Mouse (Mus musculus): Measurements from ENCODE around the gene Sorl1. TPM values are rescaled to one million over a fixed set of nuclear protein-coding genes. Genes with fewer than 3 reads are reported as not detected.

Sorl1 gene
- total and polyA plus RNA-seq, 2 experiments from 2014 or later = 1.1 to 12.9 TPM

- Histone ChIP-seq H3K4me2 (ENCODE audit: low read depth, low read length) (no peak overlapping the region), H3K4me3 (ENCODE audit: low read depth, low read length) (no peak overlapping the region), H3K27me3 (ENCODE audit: control insufficient read depth, insufficient read depth, low read length) (no peaks in the 10 kb centered on the region), H3K9me3 (replicated peaks; ENCODE audit: control insufficient read depth, low read length) (no peaks in the 10 kb centered on the region), H3K4me1 (ENCODE audit: control insufficient read depth, insufficient read depth) (no peaks in the 10 kb centered on the region), H3K36me3 (replicated peaks; ENCODE audit: control insufficient read depth, insufficient read depth, low read length) (no peaks in the 10 kb centered on the region), H3K27ac (ENCODE audit: low read depth) (no peak overlapping the region), H3K9ac (replicated peaks; ENCODE audit: low read depth, low read length) (no peak overlapping the region)
- no peak for TF ChIP-seq CTCF (IDR thresholded peaks at IDR 0.05; ENCODE audit: low read depth)
- no peak for TF ChIP-seq EP300 (IDR thresholded peaks at IDR 0.05; ENCODE audit: low read depth)
- 76% methylated on average over 18 of the region's 18 CpGs for WGBS
- ATAC-seq (ENCODE audit: insufficient read depth, low read depth) = no peak
- DNase-seq (ENCODE audit: low spot score) = no peak
Observed at GRCm38 (mm10) chr9:42039000-42039992, 84.8 kb downstream of the Sorl1 start.

- Histone ChIP-seq H3K36me3 (replicated peaks; ENCODE audit: control insufficient read depth, insufficient read depth, low read length) (no peaks in the 10 kb centered on the region), H3K27me3 (ENCODE audit: control insufficient read depth, insufficient read depth, low read length) (no peaks in the 10 kb centered on the region), H3K4me2 (ENCODE audit: low read depth, low read length) (no peak overlapping the region), H3K9me3 (replicated peaks; ENCODE audit: control insufficient read depth, low read length) (no peaks in the 10 kb centered on the region), H3K9ac (replicated peaks; ENCODE audit: low read depth, low read length) (no peak overlapping the region), H3K4me1 (ENCODE audit: control insufficient read depth, insufficient read depth) (no peaks in the 10 kb centered on the region), H3K27ac (ENCODE audit: low read depth) (no peak overlapping the region), H3K4me3 (ENCODE audit: low read depth, low read length) (no peak overlapping the region)
- WGBS = 90% methylated on average over 11 of the region's 11 CpGs
- ATAC-seq (ENCODE audit: insufficient read depth, low read depth) (no peak), DNase-seq (ENCODE audit: low spot score) (no peak)
- TF ChIP-seq CTCF (IDR thresholded peaks at IDR 0.05; ENCODE audit: low read depth) = no peak
- no peak for TF ChIP-seq EP300 (IDR thresholded peaks at IDR 0.05; ENCODE audit: low read depth)
Observed at GRCm38 (mm10) chr9:42036885-42037284, 87.2 kb downstream of the Sorl1 start.

- DNase-seq (ENCODE audit: low spot score) = no peak
- TF ChIP-seq EP300 (IDR thresholded peaks at IDR 0.05; ENCODE audit: low read depth) = no peak
- no peak for TF ChIP-seq CTCF (IDR thresholded peaks at IDR 0.05; ENCODE audit: low read depth)
- Histone ChIP-seq H3K36me3 (replicated peaks; ENCODE audit: control insufficient read depth, insufficient read depth, low read length) (no peaks in the 10 kb centered on the region; the same call in 1 of the 2 replicates), H3K4me2 (ENCODE audit: low read depth, low read length) (no peak overlapping the region), H3K4me1 (ENCODE audit: control insufficient read depth, insufficient read depth) (no peaks in the 10 kb centered on the region), H3K27me3 (ENCODE audit: control insufficient read depth, insufficient read depth, low read length) (no peaks in the 10 kb centered on the region), H3K27ac (ENCODE audit: low read depth) (no peak overlapping the region), H3K9ac (replicated peaks; ENCODE audit: low read depth, low read length) (no peak overlapping the region), H3K4me3 (ENCODE audit: low read depth, low read length) (no peak overlapping the region), H3K9me3 (replicated peaks; ENCODE audit: control insufficient read depth, low read length) (no peaks in the 10 kb centered on the region)
- no peak for ATAC-seq (ENCODE audit: insufficient read depth, low read depth)
- WGBS = 25% methylated on average over 5 of the region's 5 CpGs
Observed at GRCm38 (mm10) chr9:42035995-42036394, 88.1 kb downstream of the Sorl1 start.

- Histone ChIP-seq H3K4me3 (ENCODE audit: low read depth, low read length) (no peak overlapping the region), H3K9me3 (replicated peaks; ENCODE audit: control insufficient read depth, low read length) (no peaks in the 10 kb centered on the region), H3K9ac (replicated peaks; ENCODE audit: low read depth, low read length) (no peak overlapping the region), H3K4me2 (ENCODE audit: low read depth, low read length) (no peak overlapping the region), H3K36me3 (replicated peaks; ENCODE audit: control insufficient read depth, insufficient read depth, low read length) (no peaks in the 10 kb centered on the region; the same call in 1 of the 2 replicates), H3K27me3 (ENCODE audit: control insufficient read depth, insufficient read depth, low read length) (no peaks in the 10 kb centered on the region), H3K4me1 (ENCODE audit: control insufficient read depth, insufficient read depth) (no peaks in the 10 kb centered on the region), H3K27ac (ENCODE audit: low read depth) (no peak overlapping the region)
- no peak for DNase-seq (ENCODE audit: low spot score)
- TF ChIP-seq CTCF (IDR thresholded peaks at IDR 0.05; ENCODE audit: low read depth) (no peak), EP300 (IDR thresholded peaks at IDR 0.05; ENCODE audit: low read depth) (no peak)
- no peak for ATAC-seq (ENCODE audit: insufficient read depth, low read depth)
- 53% methylated on average over 12 of the region's 12 CpGs for WGBS
Observed at GRCm38 (mm10) chr9:42035213-42035765, 88.8 kb downstream of the Sorl1 start.

- H3K9ac ChIP-seq (replicated peaks; ENCODE audit: low read depth, low read length) = no peak overlapping the region
- WGBS = 64% methylated on average over 9 of the region's 9 CpGs
- no peaks in the 10 kb centered on the region for H3K4me1 ChIP-seq (ENCODE audit: control insufficient read depth, insufficient read depth)
- H3K4me2 ChIP-seq (ENCODE audit: low read depth, low read length) = no peak overlapping the region
- DNase-seq (ENCODE audit: low spot score) = no peak
- H3K4me3 ChIP-seq (ENCODE audit: low read depth, low read length) = no peak overlapping the region; the same call in 1 of the 2 replicates
- no peaks in the 10 kb centered on the region for H3K27me3 ChIP-seq (ENCODE audit: control insufficient read depth, insufficient read depth, low read length)
- H3K27ac ChIP-seq (ENCODE audit: low read depth) = no peak overlapping the region
- TF ChIP-seq EP300 (IDR thresholded peaks at IDR 0.05; ENCODE audit: low read depth) = no peak
- no peak for TF ChIP-seq CTCF (IDR thresholded peaks at IDR 0.05; ENCODE audit: low read depth)
- no peaks in the 10 kb centered on the region; the same call in 1 of the 2 replicates for H3K36me3 ChIP-seq (replicated peaks; ENCODE audit: control insufficient read depth, insufficient read depth, low read length)
- H3K9me3 ChIP-seq (replicated peaks; ENCODE audit: control insufficient read depth, low read length) = no peaks in the 10 kb centered on the region
- ATAC-seq (ENCODE audit: insufficient read depth, low read depth) = no peak
Observed at GRCm38 (mm10) chr9:42034116-42034520, 90.0 kb downstream of the Sorl1 start.

Measured in heart, postnatal 0 days (tissue).